Mouse (Mus musculus) liver, adult 2 months (tissue): ENCODE measurements around the gene Ndufb2. TPM values are rescaled to one million over a fixed set of nuclear protein-coding genes. Genes with fewer than 3 reads are reported as not detected.

Experiments used
- DNase-seq: peaks from one replicate; pipeline ENCODE4 v3.0.0-alpha.2; 2011; ENCODE audit warnings: low read depth, low spot score; ENCODE audit errors: extremely low read depth
- H3K27ac ChIP-seq: fragments of 200-500 bp; replicated peaks from 2 replicates; pipeline ENCODE4 v1.5.1; 2012; ENCODE audit warnings: low read depth, mild to moderate bottlenecking, control low read depth, inconsistent platforms, low read length; ENCODE audit not compliant: insufficient read depth
- H3K27me3 ChIP-seq: fragments of 200-500 bp; 2 replicates; pipeline ENCODE4 v1.6.1; 2012; ENCODE audit warnings: mild to moderate bottlenecking, moderate library complexity, low read length, inconsistent platforms; ENCODE audit not compliant: control insufficient read depth, insufficient read depth
- H3K36me3 ChIP-seq: fragments of 200-500 bp; 2 replicates; pipeline ENCODE4 v1.6.1; 2012; ENCODE audit warnings: low read length, inconsistent platforms; ENCODE audit not compliant: control insufficient read depth, insufficient read depth
- H3K4me1 ChIP-seq: fragments of 200-500 bp; 2 replicates; pipeline ENCODE4 v1.6.1; 2011; ENCODE audit warnings: low read length; ENCODE audit not compliant: control insufficient read depth, insufficient read depth
- H3K4me3 ChIP-seq: fragments of 200-500 bp; 2 replicates; pipeline ENCODE4 v1.5.1; 2011; ENCODE audit warnings: low read depth, mild to moderate bottlenecking, control low read depth, low read length, moderate library complexity; ENCODE audit not compliant: insufficient read depth
- H3K79me2 ChIP-seq: fragments of 200-500 bp; 2 replicates; pipeline ENCODE4 v1.6.1; 2012; ENCODE audit warnings: inconsistent platforms, mild to moderate bottlenecking, low read length, moderate library complexity; ENCODE audit not compliant: control insufficient read depth, insufficient read depth
- H3K9ac ChIP-seq: fragments of 200-500 bp; 2 replicates; pipeline ENCODE4 v1.6.1; 2012; ENCODE audit warnings: low read depth, mild to moderate bottlenecking, control low read depth, inconsistent platforms, low read length
- CTCF ChIP-seq: fragments of 200-500 bp; IDR thresholded peaks from 2 replicates; pipeline ENCODE4 v1.5.1; 2011; ENCODE audit warnings: low read depth, low read length, control low read depth
- POLR2A ChIP-seq: fragments of 200-500 bp; IDR thresholded peaks from 2 replicates; pipeline ENCODE4 v1.6.1; 2011; ENCODE audit warnings: low read length, control low read depth; ENCODE audit not compliant: insufficient read depth; ENCODE audit errors: extremely low read depth
- WGBS: fragments of 180-500 bp; shearing (Covaris S2); methylation state at CpG from one replicate; pipeline ENCODE4 v1.1.7; 2018; 5-methylcytosine and 5-hydroxymethylcytosine counted together
- polyA plus RNA-seq: library from polyadenylated mRNA; depleted of rRNA; stranded (reverse); fragments of >200 nt; gene quantifications from 2 replicates; pipeline ENCODE4 v1.2.3, GENCODE M21; 2012
- total RNA-seq: library from RNA; depleted of rRNA; stranded (reverse); fragments of >200 nt; gene quantifications from 2 replicates; pipeline ENCODE4 v1.2.3, GENCODE M21; 2014

Gene Ndufb2
- total and polyA plus RNA-seq, 2 experiments: 235 to 465 TPM

- TF ChIP-seq CTCF (no peak), POLR2A (no peak)
- no peak for DNase-seq
- Histone ChIP-seq H3K79me2 (peaks cover 10% of the 10 kb centered on the region; the same call in 1 of the 2 replicates), H3K27ac (no peak overlapping the region), H3K36me3 (peaks cover 9% of the 10 kb centered on the region; the same call in 1 of the 2 replicates), H3K4me1 (peaks cover 7% of the 10 kb centered on the region), H3K9ac (no peak overlapping the region), H3K4me3 (no peak overlapping the region), H3K27me3 (no peaks in the 10 kb centered on the region)
- WGBS: 83% methylated on average over 4 of the region's 4 CpGs
Observed at GRCm38 (mm10) chr6:39591481-39591880, 893 bp upstream of the Ndufb2 start.

- no peaks in the 10 kb centered on the region for H3K79me2 ChIP-seq
- H3K4me1 ChIP-seq: peaks cover 3% of the 10 kb centered on the region; the same call in 1 of the 2 replicates
- over 99% methylated on average over 3 of the region's 3 CpGs for WGBS
- no peak for DNase-seq
- H3K27ac ChIP-seq: no peak overlapping the region
- TF ChIP-seq CTCF (no peak), POLR2A (no peak)
- H3K4me3 ChIP-seq: no peak overlapping the region
- peaks cover 36% of the 10 kb centered on the region for H3K36me3 ChIP-seq
- no peaks in the 10 kb centered on the region for H3K27me3 ChIP-seq
- no peak overlapping the region for H3K9ac ChIP-seq
Observed at GRCm38 (mm10) chr6:39600851-39601250, 8.5 kb downstream of the Ndufb2 start.

GRCm38 (mm10) chr6:39601828-39602227 is 9.5 kb downstream of the Ndufb2 start:
- no peak overlapping the region for H3K9ac ChIP-seq
- no peaks in the 10 kb centered on the region for H3K79me2 ChIP-seq
- H3K36me3 ChIP-seq: peaks cover 35% of the 10 kb centered on the region
- no peaks in the 10 kb centered on the region for H3K27me3 ChIP-seq
- TF ChIP-seq CTCF: no peak
- no peak overlapping the region for H3K27ac ChIP-seq
- no peak for DNase-seq
- H3K4me1 ChIP-seq: peaks cover 5% of the 10 kb centered on the region
- 83% methylated on average over 3 of the region's 3 CpGs for WGBS
- H3K4me3 ChIP-seq: no peak overlapping the region

GRCm38 (mm10) chr6:39604565-39604964 is 12.2 kb downstream of the Ndufb2 start:
- Histone ChIP-seq H3K4me3 (no peak overlapping the region), H3K27ac (no peak overlapping the region), H3K27me3 (no peaks in the 10 kb centered on the region), H3K4me1 (peaks cover 2% of the 10 kb centered on the region; the same call in 1 of the 2 replicates), H3K36me3 (peaks cover 23% of the 10 kb centered on the region), H3K79me2 (no peaks in the 10 kb centered on the region), H3K9ac (no peak overlapping the region)
- TF ChIP-seq CTCF (no peak), POLR2A (no peak)
- DNase-seq: no peak
- WGBS: 85% methylated on average over 5 of the region's 5 CpGs

- no peak overlapping the region for H3K9ac ChIP-seq
- TF ChIP-seq POLR2A (no peak), CTCF (no peak)
- H3K4me1 ChIP-seq: peaks cover 2% of the 10 kb centered on the region; the same call in 1 of the 2 replicates
- H3K27ac ChIP-seq: no peak overlapping the region
- no peaks in the 10 kb centered on the region for H3K27me3 ChIP-seq
- no peak overlapping the region for H3K4me3 ChIP-seq
- DNase-seq: peak; percentile 60
- no peaks in the 10 kb centered on the region for H3K79me2 ChIP-seq
- 48% methylated on average over 6 of the region's 6 CpGs for WGBS
- peaks cover 12% of the 10 kb centered on the region; the same call in 1 of the 2 replicates for H3K36me3 ChIP-seq
Observed at GRCm38 (mm10) chr6:39606056-39606455, 13.7 kb downstream of the Ndufb2 start.

- Histone ChIP-seq H3K9ac (no peak overlapping the region), H3K27ac (no peak overlapping the region), H3K4me3 (no peak overlapping the region), H3K79me2 (no peaks in the 10 kb centered on the region), H3K4me1 (peaks cover 2% of the 10 kb centered on the region; the same call in 1 of the 2 replicates), H3K27me3 (no peaks in the 10 kb centered on the region), H3K36me3 (peaks cover 9% of the 10 kb centered on the region; the same call in 1 of the 2 replicates)
- DNase-seq: no peak
- TF ChIP-seq POLR2A: no peak
- TF ChIP-seq CTCF: no peak
- 55% methylated on average over 3 of the region's 3 CpGs for WGBS
Observed at GRCm38 (mm10) chr6:39606862-39607261, 14.5 kb downstream of the Ndufb2 start.
